ENCODE assay signal across 8 mouse cellular contexts in genomic region chr17:32321836-32322235, GRCm38 (mm10). TPM values are rescaled to one million over a fixed set of nuclear protein-coding genes. Genes with fewer than 3 reads are reported as not detected.
DNase-seq lines count a peak whose midpoint lies in the region; ATAC-seq and TF ChIP-seq lines count a peak whose summit lies in the region.

No protein-coding gene starts in this region.

- H3K9ac ChIP-seq in kidney, postnatal 0 days (ENCODE audit: low read depth, low read length): peak overlapping the region; percentile 60

- peaks cover 72% of the 10 kb centered on the region for H3K79me2 ChIP-seq in C2C12 (ENCODE audit: control insufficient read depth, insufficient read depth)

- TF ChIP-seq CTCF in C2C12 (IDR thresholded peaks at IDR 0.05; ENCODE audit: control insufficient read depth, insufficient read depth, insufficient read length): no peak
- no peak for TF ChIP-seq CTCF in kidney, postnatal 0 days (IDR thresholded peaks at IDR 0.05; ENCODE audit: low read depth)
- TF ChIP-seq CTCF in olfactory bulb, adult 2 months (IDR thresholded peaks at IDR 0.05; ENCODE audit: insufficient read depth, low read depth, low read length): no peak

- no peaks in the 10 kb centered on the region for H3K27me3 ChIP-seq in C2C12 (ENCODE audit: control insufficient read depth, insufficient read depth, insufficient read length)
- H3K27me3 ChIP-seq in kidney, postnatal 0 days (ENCODE audit: insufficient read depth, low read length): no peaks in the 10 kb centered on the region

- H3K27ac ChIP-seq in kidney, postnatal 0 days: peak overlapping the region; percentile 85
- H3K27ac ChIP-seq in olfactory bulb, adult 2 months (ENCODE audit: insufficient read depth, low read depth, low read length): peak overlapping the region; percentile 80

- peaks cover 27% of the 10 kb centered on the region for H3K36me3 ChIP-seq in C2C12 (ENCODE audit: control insufficient read depth, insufficient read depth)
- H3K36me3 ChIP-seq in kidney, postnatal 0 days (ENCODE audit: insufficient read depth, low read length): peaks cover 14% of the 10 kb centered on the region

- H3ac ChIP-seq in C2C12 (ENCODE audit: control insufficient read depth, insufficient read length, low read depth): peak overlapping the region; percentile 94

- TF ChIP-seq POLR2A in olfactory bulb, adult 2 months (IDR thresholded peaks at IDR 0.05; ENCODE audit: insufficient read depth, low read depth, low read length): no peak

- H3K4me3 ChIP-seq in C2C12 (ENCODE audit: insufficient read depth, poor library complexity, severe bottlenecking): peak overlapping the region; percentile 92
- H3K4me3 ChIP-seq in kidney, postnatal 0 days (replicated peaks; ENCODE audit: low read depth, low read length): peak overlapping the region; percentile 86
- H3K4me3 ChIP-seq in olfactory bulb, adult 2 months (ENCODE audit: insufficient read depth, low read depth, low read length): peak overlapping the region; percentile 70

- intact Hi-C loops in left cerebral cortex, postnatal 14 days (cut with DNase I): no loop called here

- peaks cover 35% of the 10 kb centered on the region for H3K79me3 ChIP-seq in C2C12 (ENCODE audit: low read depth)

- H3K9me3 ChIP-seq in kidney, postnatal 0 days (replicated peaks; ENCODE audit: low read length): no peaks in the 10 kb centered on the region

- DNase-seq in cerebellum, adult 9-10 months: peak; percentile 54
- no peak for DNase-seq in cerebellum, adult 9-11 months
- peak; percentile 4 for DNase-seq in fibroblast of lung, adult 2 months (ENCODE audit: low read depth)
- DNase-seq in kidney, postnatal 0 days (ENCODE audit: low spot score): no peak
- DNase-seq in left cerebral cortex, adult 18-20 months (ENCODE audit: low spot score in 2 of 2): no peak
- DNase-seq in left cerebral cortex, postnatal 14 days (ENCODE audit: low spot score in 2 of 2): no peak

- 0 out of 2 replicates have a peak, but pooled peaks cover 5% of the 10 kb centered on the region for H3K4me1 ChIP-seq in kidney, postnatal 0 days (replicated peaks; ENCODE audit: insufficient read depth, low read length)
- H3K4me1 ChIP-seq in olfactory bulb, adult 2 months (ENCODE audit: control insufficient read depth, insufficient read depth, low read length): no peaks in the 10 kb centered on the region

- no peak for ATAC-seq in kidney, postnatal 0 days (replicated peaks; ENCODE audit: low FRiP score, low read depth)

- 11% methylated on average over 6 of the region's 6 CpGs for WGBS in kidney, postnatal 0 days
- WGBS in olfactory bulb, adult 2 months: 16% methylated on average over 6 of the region's 6 CpGs

- H3K4me2 ChIP-seq in kidney, postnatal 0 days (ENCODE audit: low read length): peak overlapping the region; percentile 95

TF ChIP-seq in C2C12, 6 proteins besides CTCF, POLR2A, EP300 and RAD21:
- no peak for TF ChIP-seq MYOD1 (IDR thresholded peaks at IDR 0.05; ENCODE audit: control insufficient read depth, insufficient read length, low read depth)
- TF ChIP-seq USF1 (IDR thresholded peaks at IDR 0.05; ENCODE audit: low read depth): no peak
- TF ChIP-seq FOSL1 (IDR thresholded peaks at IDR 0.05; ENCODE audit: insufficient read depth, low read length, poor library complexity, severe bottlenecking): no peak

RNA-seq across cellular contexts. Expression of gene Akap8, which starts 0.8 kb away (rescaled TPM):
- polyA plus RNA-seq in C2C12 (2012; fragmentation: generic; extraction: Trizol): 27.3 TPM
- polyA plus RNA-seq in kidney, postnatal 0 days (2015; fragmentation: Nextera tagmentation; extraction: Ambion mirVana): 51.4 and 55.8 TPM in 2 replicates
- 141 TPM in 1 of 2 replicates, not detected in the other for polyA plus RNA-seq in olfactory bulb, adult 2 months (2012; ENCODE audit: insufficient read depth, insufficient read length, low replicate concordance, missing spikeins)
- total RNA-seq in left cerebral cortex, adult 18-20 months (2021): 10 to 100 TPM; 81.2 to 87.6 TPM
- total RNA-seq in left cerebral cortex, postnatal 14 days (2021): 10 to 100 TPM; 75.3 to 84.7 TPM

RNA-seq across cellular contexts. Expression of gene Akap8l, which starts 28.6 kb away (rescaled TPM):
- polyA plus RNA-seq in C2C12 (2012; fragmentation: generic; extraction: Trizol): 10.9 TPM
- polyA plus RNA-seq in kidney, postnatal 0 days (2015; fragmentation: Nextera tagmentation; extraction: Ambion mirVana): 63.2 and 70.2 TPM in 2 replicates
- polyA plus RNA-seq in olfactory bulb, adult 2 months (2012; ENCODE audit: insufficient read depth, insufficient read length, low replicate concordance, missing spikeins): not detected in 2 replicates
- 100 to 1,000 TPM; 183 to 219 TPM for total RNA-seq in left cerebral cortex, adult 18-20 months (2021)
- 100 to 1,000 TPM; 164 to 175 TPM for total RNA-seq in left cerebral cortex, postnatal 14 days (2021)

RNA-seq across cellular contexts. Expression of gene Brd4, which starts 37.3 kb away (rescaled TPM):
- polyA plus RNA-seq in C2C12 (2012; fragmentation: generic; extraction: Trizol): 46.9 TPM
- polyA plus RNA-seq in kidney, postnatal 0 days (2015; fragmentation: Nextera tagmentation; extraction: Ambion mirVana): 55.5 and 58.4 TPM in 2 replicates
- not detected in 2 replicates for polyA plus RNA-seq in olfactory bulb, adult 2 months (2012; ENCODE audit: insufficient read depth, insufficient read length, low replicate concordance, missing spikeins)
- total RNA-seq in left cerebral cortex, adult 18-20 months (2021): 100 to 1,000 TPM; 107 to 108 TPM
- 100 to 1,000 TPM; 118 to 129 TPM for total RNA-seq in left cerebral cortex, postnatal 14 days (2021)

Comparison
In these comparisons a context has a peak if more than half of its experiments do, and no peak if none do; other contexts are left out.
1. DNase-seq: peak in cerebellum, adult 9-10 months (single experiment) and fibroblast of lung, adult 2 months (single experiment); none in cerebellum, adult 9-11 months (single experiment), kidney, postnatal 0 days (single experiment), left cerebral cortex, adult 18-20 months (0 of 2) and left cerebral cortex, postnatal 14 days (0 of 2).
2. RNA of gene Akap8l, which starts 28.6 kb away (polyA plus RNA-seq): 63.2 to 70.2 TPM in kidney, postnatal 0 days and 10.9 TPM in C2C12 (single experiment); not detected in olfactory bulb, adult 2 months; every median in the first group is over 10 times any median in the second.
3. Peak in every context shown above with its lines, with median percentiles within 50 percentile points of each other: H3K4me3 ChIP-seq.